In the genomic region with DNA sequence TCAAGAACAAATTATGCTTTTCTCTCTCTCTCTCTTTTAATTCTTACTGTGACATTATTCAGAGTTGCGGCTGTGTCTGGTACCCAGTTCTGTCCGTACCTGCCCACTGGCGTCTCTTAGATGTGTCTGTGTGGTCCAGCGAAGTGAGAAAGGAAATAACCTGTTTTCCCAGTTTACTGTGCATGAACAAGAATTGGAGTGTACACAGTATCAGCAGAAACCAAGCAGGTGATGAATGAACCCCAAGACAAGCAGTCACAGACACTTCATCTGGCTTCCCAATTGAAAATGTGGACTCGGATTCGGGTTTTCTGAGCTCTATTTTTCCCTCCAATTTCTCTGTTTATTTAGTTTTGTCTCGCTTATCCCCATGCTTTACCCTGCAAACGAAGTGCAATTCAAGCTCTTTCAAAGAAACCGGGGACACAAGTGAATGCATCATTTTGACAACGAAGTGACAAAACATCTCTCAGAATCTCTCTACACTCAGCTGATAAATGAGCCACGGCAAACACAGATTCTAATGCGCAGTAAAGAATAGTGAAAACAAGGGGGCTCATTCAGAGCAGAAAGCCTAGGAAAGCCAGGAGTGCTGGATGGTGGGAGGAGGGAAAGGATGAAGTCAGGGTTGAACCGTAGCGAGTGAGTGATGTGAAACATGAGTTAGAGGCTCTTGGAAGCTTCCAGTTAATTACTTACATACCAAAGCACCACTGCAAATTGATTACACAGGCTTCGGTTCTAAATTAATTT, we compare ENCODE assay signal across 17 mouse cellular contexts.
DNase-seq lines count a peak whose midpoint lies in the region; ATAC-seq and TF ChIP-seq lines count a peak whose summit lies in the region.
"Had no signal": no experiment of that assay in that cellular context is flagged by ENCODE, and none has a peak within 500 bp of the region (broad histone marks: within the 10 kb centered on the region; RNA-seq: fewer than 3 reads in every experiment).

No protein-coding gene starts in this region.

- no peak overlapping the region for H3K4me2 ChIP-seq in hindbrain, embryonic 11.5 days (replicated peaks; ENCODE audit: low read depth, low read length)
- H3K4me2 ChIP-seq in forebrain, embryonic 12.5 days: peak overlapping the region; percentile 25
- H3K4me2 ChIP-seq in hindbrain, postnatal 0 days (ENCODE audit: low read depth, low read length): peak overlapping the region; percentile 34
- H3K4me2 ChIP-seq: liver, embryonic 11.5 days had no signal

- no peak overlapping the region for H3K27ac ChIP-seq in hindbrain, embryonic 11.5 days (ENCODE audit: low read depth, low read length)
- H3K27ac ChIP-seq in hindbrain, embryonic 10.5 days: no peak overlapping the region
- 0 out of 2 replicates have a peak overlapping the region, but pooled peaks have one; percentile 31 for H3K27ac ChIP-seq in forebrain, embryonic 12.5 days
- H3K27ac ChIP-seq in hindbrain, postnatal 0 days: peak overlapping the region; percentile 12; the same call in 1 of the 2 replicates

- H3K4me3 ChIP-seq in hindbrain, embryonic 11.5 days (ENCODE audit: low read depth, low read length): no peak overlapping the region
- H3K4me3 ChIP-seq in hindbrain, embryonic 10.5 days: no peak overlapping the region
- H3K4me3 ChIP-seq in forebrain, embryonic 12.5 days (replicated peaks): no peak overlapping the region
- no peak overlapping the region for H3K4me3 ChIP-seq in hindbrain, postnatal 0 days (ENCODE audit: low read length)
- H3K4me3 ChIP-seq: erythroblast, embryonic 14.5 days had no signal

- DNase-seq in hindbrain, embryonic 11.5 days (ENCODE audit: low spot score): peak; percentile 23
- DNase-seq in hindbrain, embryonic 10.5 days (ENCODE audit: low spot score): no peak
- peak; percentile 72 for DNase-seq in brain, embryonic 14.5 days (ENCODE audit: low read depth)
- DNase-seq in hindbrain, postnatal 0 days (ENCODE audit: low spot score): no peak
- DNase-seq in thymus, postnatal 4 days: no peak
- no peak for DNase-seq in heart, adult 9 months (ENCODE audit: low spot score in 2 of 2)
- no peak for DNase-seq in kidney, adult 11 months
- DNase-seq: cerebellum, adult 9-10 months; heart, adult 11 months; heart, postnatal 14 days; kidney, postnatal 10 days; lung, postnatal 14 days; right cerebral cortex, adult 18-20 months; thymus, postnatal 25 days had no signal

- 33% methylated on average over 15 of the region's 15 CpGs for WGBS in hindbrain, embryonic 11.5 days
- WGBS in hindbrain, embryonic 10.5 days: 52% methylated on average over 15 of the region's 15 CpGs
- 26% methylated on average over 15 of the region's 15 CpGs for WGBS in forebrain, embryonic 12.5 days
- WGBS in hindbrain, postnatal 0 days: 38% methylated on average over 15 of the region's 15 CpGs

- peak; percentile 70 for ATAC-seq in hindbrain, embryonic 11.5 days (ENCODE audit: low FRiP score)
- ATAC-seq in forebrain, embryonic 12.5 days (ENCODE audit: low FRiP score): peak; percentile 27; the same call in 1 of the 2 replicates
- ATAC-seq in hindbrain, postnatal 0 days: no peak

- no peak overlapping the region for H3K9ac ChIP-seq in hindbrain, embryonic 11.5 days (ENCODE audit: low read depth, low read length)
- no peak overlapping the region for H3K9ac ChIP-seq in forebrain, embryonic 12.5 days
- H3K9ac ChIP-seq in hindbrain, postnatal 0 days (replicated peaks; ENCODE audit: low read length): no peak overlapping the region

- H3K36me3 ChIP-seq in hindbrain, embryonic 11.5 days (ENCODE audit: control insufficient read depth, insufficient read depth, low read length): no peaks in the 10 kb centered on the region
- H3K36me3 ChIP-seq in hindbrain, embryonic 10.5 days: no peaks in the 10 kb centered on the region
- H3K36me3 ChIP-seq in forebrain, embryonic 12.5 days (replicated peaks): no peaks in the 10 kb centered on the region
- H3K36me3 ChIP-seq in hindbrain, postnatal 0 days (ENCODE audit: insufficient read depth, low read length): no peaks in the 10 kb centered on the region

- H3K27me3 ChIP-seq in hindbrain, embryonic 11.5 days (ENCODE audit: control insufficient read depth, insufficient read depth, low read length): no peaks in the 10 kb centered on the region
- no peaks in the 10 kb centered on the region for H3K27me3 ChIP-seq in hindbrain, embryonic 10.5 days (ENCODE audit: insufficient read depth, poor library complexity, severe bottlenecking)
- H3K27me3 ChIP-seq in forebrain, embryonic 12.5 days: no peaks in the 10 kb centered on the region
- no peaks in the 10 kb centered on the region for H3K27me3 ChIP-seq in hindbrain, postnatal 0 days (ENCODE audit: insufficient read depth, low read length)

- H3K9me3 ChIP-seq in hindbrain, embryonic 11.5 days (ENCODE audit: control insufficient read depth, low read length): no peaks in the 10 kb centered on the region
- no peaks in the 10 kb centered on the region for H3K9me3 ChIP-seq in hindbrain, embryonic 10.5 days
- H3K9me3 ChIP-seq in forebrain, embryonic 12.5 days: no peaks in the 10 kb centered on the region
- H3K9me3 ChIP-seq in hindbrain, postnatal 0 days (ENCODE audit: low read length): no peaks in the 10 kb centered on the region; the same call in 1 of the 2 replicates

- no peak for TF ChIP-seq CTCF in brain, embryonic 14.5 days (IDR thresholded peaks at IDR 0.05; ENCODE audit: borderline replicate concordance, extremely low read depth, insufficient read depth, insufficient read length)
- TF ChIP-seq CTCF in hindbrain, postnatal 0 days (IDR thresholded peaks at IDR 0.05; ENCODE audit: low read depth): no peak

- no peak for TF ChIP-seq POLR2A in brain, embryonic 14.5 days (IDR thresholded peaks at IDR 0.05; ENCODE audit: borderline replicate concordance, extremely low read depth, insufficient read depth, insufficient read length, poor library complexity, severe bottlenecking)

- no peaks in the 10 kb centered on the region for H3K4me1 ChIP-seq in hindbrain, embryonic 11.5 days (replicated peaks; ENCODE audit: control insufficient read depth, insufficient read depth, low read length)
- 0 out of 2 replicates have a peak, but pooled peaks cover 8% of the 10 kb centered on the region for H3K4me1 ChIP-seq in hindbrain, embryonic 10.5 days (replicated peaks)
- H3K4me1 ChIP-seq in forebrain, embryonic 12.5 days: peaks cover 5% of the 10 kb centered on the region
- H3K4me1 ChIP-seq in hindbrain, postnatal 0 days (ENCODE audit: insufficient read depth, low read length): no peaks in the 10 kb centered on the region

Comparison
In these comparisons a context has a peak if more than half of its experiments do, and no peak if none do; other contexts are left out.
1. DNase-seq: peak in hindbrain, embryonic 11.5 days (single experiment) and brain, embryonic 14.5 days (single experiment); none in hindbrain, embryonic 10.5 days (single experiment), hindbrain, postnatal 0 days (single experiment), thymus, postnatal 4 days (single experiment), heart, adult 9 months (0 of 2) and kidney, adult 11 months (single experiment).
2. H3K27ac ChIP-seq: peak in forebrain, embryonic 12.5 days (single experiment) and hindbrain, postnatal 0 days (single experiment); none in hindbrain, embryonic 11.5 days (single experiment) and hindbrain, embryonic 10.5 days (single experiment).